Mouse (Mus musculus) neural tube, embryonic 14.5 days (tissue): ENCODE data around the gene Nt5c3b. TPM values are rescaled to one million over a fixed set of nuclear protein-coding genes. Genes with fewer than 3 reads are reported as not detected.

ENCODE experiments used
- ATAC-seq: fragments of 200-750 bp; cut with Nextera tagmentation; 2 replicates; pipeline ENCODE4 v1.8.0; 2017; ENCODE audit warnings: low read depth, mild to moderate bottlenecking, moderate TSS enrichment, moderate library complexity
- H3K27ac ChIP-seq: fragments of 300-500 bp; sonication (generic); 2 replicates; pipeline ENCODE4 v1.5.1; 2014; ENCODE audit warnings: low read depth, mild to moderate bottlenecking, control low read depth, low read length, moderate library complexity, mixed read lengths
- H3K27me3 ChIP-seq: fragments of 300-500 bp; sonication (generic); 2 replicates; pipeline ENCODE4 v1.6.1; 2014; ENCODE audit warnings: low read length; ENCODE audit not compliant: control insufficient read depth, insufficient read depth
- H3K36me3 ChIP-seq: fragments of 300-500 bp; sonication (generic); 2 replicates; pipeline ENCODE4 v1.6.1; 2014; ENCODE audit warnings: low read length, mixed read lengths; ENCODE audit not compliant: control insufficient read depth, insufficient read depth
- H3K4me1 ChIP-seq: fragments of 300-500 bp; sonication (generic); 2 replicates; pipeline ENCODE4 v1.6.1; 2014; ENCODE audit warnings: low read length; ENCODE audit not compliant: control insufficient read depth, insufficient read depth
- H3K4me2 ChIP-seq: fragments of 300-500 bp; sonication (generic); 2 replicates; pipeline ENCODE4 v1.6.1; 2014; ENCODE audit warnings: mild to moderate bottlenecking, low read depth, low read length, control low read depth
- H3K4me3 ChIP-seq: fragments of 300-500 bp; sonication (generic); 2 replicates; pipeline ENCODE4 v1.5.1; 2014; ENCODE audit warnings: low read depth, low read length, control low read depth, mixed read lengths
- H3K9ac ChIP-seq: fragments of 300-500 bp; sonication (generic); replicated peaks from 2 replicates; pipeline ENCODE4 v1.6.1; 2014; ENCODE audit warnings: low read depth, mild to moderate bottlenecking, control low read depth, low read length, mixed read lengths
- H3K9me3 ChIP-seq: fragments of 300-500 bp; sonication (generic); 2 replicates; pipeline ENCODE4 v1.6.1; 2016; ENCODE audit warnings: low read length; ENCODE audit not compliant: control insufficient read depth
- WGBS: fragments of 180-500 bp; shearing (Covaris S2); extraction: QIAGEN DNeasy Blood & Tissue Kit; methylation state at CpG from one replicate; pipeline ENCODE4 v1.1.7; 2014; 5-methylcytosine and 5-hydroxymethylcytosine counted together
- polyA plus RNA-seq: library from polyadenylated mRNA; unstranded; fragments of >200 nt; fragmentation: Nextera tagmentation; extraction: Ambion mirVana; gene quantifications from 2 replicates; pipeline ENCODE4 v1.2.1, GENCODE M21; 2014

The Nt5c3b gene
- polyA plus RNA-seq, 1 experiment from 2014 or later, result 107 TPM

DNA sequence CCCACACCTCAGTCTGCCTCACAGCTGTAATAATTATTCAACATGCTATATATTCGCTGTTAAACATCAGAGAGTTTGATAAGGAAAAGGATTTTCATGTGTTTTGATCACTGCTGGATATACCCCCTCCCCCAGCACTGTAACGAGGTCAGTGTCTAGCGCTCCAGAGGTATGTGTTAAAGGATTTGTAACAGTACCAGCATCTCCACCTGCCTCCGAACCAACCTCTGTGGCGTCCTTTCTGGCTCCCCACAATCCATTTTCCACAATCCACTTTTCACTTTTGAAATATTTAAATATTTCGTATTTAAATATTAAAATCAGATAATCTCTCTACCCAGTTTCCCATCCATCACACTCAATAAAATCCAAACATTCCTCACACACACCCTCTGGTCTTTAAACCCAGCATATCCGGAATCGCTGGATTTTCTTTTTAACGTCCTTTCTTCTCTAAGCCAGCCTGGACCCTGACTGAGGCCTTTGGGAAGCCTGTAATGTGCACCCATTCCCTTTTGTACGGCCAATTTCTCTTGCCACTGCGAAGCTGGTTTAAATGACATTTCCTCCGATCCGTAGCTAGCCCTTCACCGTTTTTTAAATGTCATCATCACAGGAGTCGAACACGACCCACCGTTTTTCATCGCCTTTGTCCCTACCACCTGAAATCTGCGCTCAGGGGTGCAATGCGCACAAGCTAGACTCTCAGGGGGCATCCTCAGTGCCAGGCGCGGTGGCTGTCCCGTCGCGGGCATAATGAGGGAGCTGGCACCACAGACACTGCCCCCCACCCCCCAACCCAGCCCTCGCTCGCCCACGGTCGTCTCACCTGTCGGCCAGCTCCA, 30.0 kb upstream of the Nt5c3b start:
- H3K36me3 ChIP-seq, result 0 out of 2 replicates have a peak, but pooled peaks cover 3% of the 10 kb centered on the region
- WGBS, result 4% methylated on average over 30 of the region's 30 CpGs
- peaks cover 17% of the 10 kb centered on the region for H3K4me1 ChIP-seq
- H3K27me3 ChIP-seq, result no peaks in the 10 kb centered on the region
- peak overlapping the region; percentile 91 for H3K9ac ChIP-seq
- peak overlapping the region; percentile 72 for H3K4me2 ChIP-seq
- H3K4me3 ChIP-seq, result peak overlapping the region; percentile 77
- peak overlapping the region; percentile 85 for H3K27ac ChIP-seq
- ATAC-seq, result peak; percentile 38
- no peaks in the 10 kb centered on the region for H3K9me3 ChIP-seq

DNA sequence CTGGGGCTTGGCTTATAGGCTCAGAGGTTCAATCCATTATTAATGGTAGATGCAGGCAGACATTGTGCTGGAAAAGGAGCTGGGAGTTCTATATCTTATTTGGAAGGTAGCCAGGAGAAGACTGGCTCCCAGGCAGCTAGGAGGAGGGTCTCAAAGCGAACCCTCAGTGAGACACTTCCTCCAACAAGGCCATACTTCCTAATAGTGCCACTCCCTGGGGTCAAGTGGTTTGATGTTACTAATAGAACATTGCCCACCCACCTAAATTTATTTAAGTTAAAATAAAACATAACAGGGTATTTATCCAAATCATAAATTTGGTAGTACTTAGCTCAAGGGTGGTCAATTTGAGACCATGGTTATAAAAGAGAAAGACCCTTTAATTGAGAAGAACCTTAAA, 24.2 kb upstream of the Nt5c3b start:
- no peak overlapping the region for H3K4me3 ChIP-seq
- no peaks in the 10 kb centered on the region for H3K9me3 ChIP-seq
- peaks cover 18% of the 10 kb centered on the region for H3K36me3 ChIP-seq
- ATAC-seq, result no peak
- H3K4me1 ChIP-seq, result peaks cover 14% of the 10 kb centered on the region
- WGBS, result 85% methylated on average over 1 of the region's 1 CpGs
- H3K27me3 ChIP-seq, result no peaks in the 10 kb centered on the region
- H3K4me2 ChIP-seq, result no peak overlapping the region
- H3K27ac ChIP-seq, result no peak overlapping the region
- H3K9ac ChIP-seq, result no peak overlapping the region

DNA sequence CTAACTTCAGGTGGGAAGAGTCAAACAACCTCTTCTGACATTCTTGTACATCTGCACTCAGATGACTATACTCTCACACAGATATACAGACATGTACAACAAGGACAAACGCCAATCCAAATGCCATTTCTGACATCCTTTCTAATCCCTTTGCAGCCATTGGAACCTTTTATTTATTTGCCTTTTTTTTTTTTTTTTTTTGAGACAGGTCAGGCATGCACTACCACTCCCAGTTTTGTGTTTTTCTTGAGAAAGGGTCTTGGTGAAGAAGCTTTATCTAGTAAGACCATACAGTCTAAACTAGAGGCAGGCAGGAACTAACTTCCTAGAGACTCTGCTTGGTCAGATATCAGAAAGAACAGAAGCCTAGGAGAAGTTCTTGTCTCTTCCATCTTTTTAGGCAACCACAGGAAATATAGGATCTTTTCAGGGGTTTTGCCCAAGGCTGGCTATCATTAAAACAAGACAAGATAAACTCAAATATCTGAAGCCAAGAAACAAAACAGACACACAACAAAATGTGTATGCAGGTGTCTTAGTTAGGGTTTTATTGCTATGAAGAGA, 23.7 kb upstream of the Nt5c3b start:
- no peaks in the 10 kb centered on the region for H3K9me3 ChIP-seq
- no peaks in the 10 kb centered on the region for H3K27me3 ChIP-seq
- WGBS, result 97% methylated on average over 1 of the region's 1 CpGs
- no peak overlapping the region for H3K4me3 ChIP-seq
- no peak overlapping the region for H3K4me2 ChIP-seq
- H3K27ac ChIP-seq, result no peak overlapping the region
- peaks cover 18% of the 10 kb centered on the region for H3K36me3 ChIP-seq
- peaks cover 9% of the 10 kb centered on the region for H3K4me1 ChIP-seq
- ATAC-seq, result no peak
- H3K9ac ChIP-seq, result no peak overlapping the region

DNA sequence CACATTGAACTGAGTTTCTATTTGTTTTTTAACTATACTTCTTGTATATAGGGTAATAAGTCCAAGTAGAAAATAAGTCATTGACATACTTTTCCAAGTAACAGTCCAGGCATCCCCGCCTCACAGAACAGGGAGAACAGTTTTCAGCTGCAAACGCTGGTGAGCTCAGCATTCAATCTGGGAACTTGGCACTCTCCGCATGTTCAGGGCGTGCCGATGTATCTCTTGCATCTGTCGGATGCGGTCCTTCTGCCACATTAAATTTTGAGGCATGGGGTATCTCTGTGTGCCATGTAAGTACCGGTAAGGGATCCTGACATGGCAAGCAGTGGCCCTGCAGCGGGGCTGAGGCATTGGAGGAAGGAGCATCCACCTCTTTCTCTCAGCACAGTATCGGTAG, 21.1 kb upstream of the Nt5c3b start:
- H3K9ac ChIP-seq, result no peak overlapping the region
- peaks cover 18% of the 10 kb centered on the region for H3K36me3 ChIP-seq
- H3K27ac ChIP-seq, result no peak overlapping the region
- no peaks in the 10 kb centered on the region for H3K9me3 ChIP-seq
- H3K4me3 ChIP-seq, result no peak overlapping the region
- 95% methylated on average over 10 of the region's 10 CpGs for WGBS
- H3K4me2 ChIP-seq, result no peak overlapping the region
- no peaks in the 10 kb centered on the region for H3K4me1 ChIP-seq
- H3K27me3 ChIP-seq, result no peaks in the 10 kb centered on the region
- ATAC-seq, result no peak

DNA sequence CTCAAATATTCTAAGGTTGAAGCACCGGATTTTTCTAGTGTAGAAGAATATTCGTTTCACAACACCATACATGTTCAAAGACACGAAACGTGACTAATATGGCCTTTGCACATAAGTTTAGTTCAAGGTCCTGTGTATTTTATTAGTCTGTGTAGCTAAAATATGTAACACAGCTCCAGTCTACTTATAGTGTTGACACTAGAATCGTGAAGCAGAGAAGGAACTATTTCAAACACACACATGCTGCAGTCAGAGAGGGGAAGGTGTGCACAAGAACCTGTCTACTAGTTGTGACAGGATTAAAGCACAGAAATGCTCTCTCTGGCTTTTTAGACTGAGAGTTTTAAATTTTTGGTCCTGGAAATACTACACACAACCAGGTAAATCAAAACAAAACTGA, 16.1 kb upstream of the Nt5c3b start:
- no peaks in the 10 kb centered on the region for H3K27me3 ChIP-seq
- H3K4me1 ChIP-seq, result no peaks in the 10 kb centered on the region
- H3K36me3 ChIP-seq, result peaks cover 7% of the 10 kb centered on the region; the same call in 1 of the 2 replicates
- H3K4me2 ChIP-seq, result no peak overlapping the region
- 96% methylated on average over 5 of the region's 5 CpGs for WGBS
- H3K27ac ChIP-seq, result no peak overlapping the region
- no peak overlapping the region for H3K9ac ChIP-seq
- no peak for ATAC-seq
- H3K4me3 ChIP-seq, result no peak overlapping the region
- no peaks in the 10 kb centered on the region for H3K9me3 ChIP-seq

DNA sequence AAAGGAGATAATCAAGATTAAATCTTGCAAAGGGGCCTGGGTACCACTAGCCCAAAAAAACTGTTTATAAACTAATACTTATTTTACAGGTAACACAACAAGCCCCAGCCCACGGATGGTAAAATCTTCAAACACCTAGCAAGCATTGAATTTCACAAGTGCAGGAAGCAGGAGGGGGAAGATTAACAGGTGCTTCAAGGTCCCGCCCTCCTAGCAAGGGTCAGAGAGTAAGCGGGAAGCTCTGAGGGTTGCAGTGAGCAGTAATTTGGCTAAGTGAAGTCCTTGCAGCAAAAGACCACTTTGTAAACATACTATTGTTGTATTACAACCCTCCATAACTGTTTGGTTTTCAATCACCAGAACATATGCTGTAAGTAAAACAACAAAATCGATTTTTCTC, 15.6 kb upstream of the Nt5c3b start:
- H3K4me1 ChIP-seq, result no peaks in the 10 kb centered on the region
- H3K9me3 ChIP-seq, result no peaks in the 10 kb centered on the region
- no peak for ATAC-seq
- peaks cover 6% of the 10 kb centered on the region; the same call in 1 of the 2 replicates for H3K36me3 ChIP-seq
- H3K27ac ChIP-seq, result no peak overlapping the region
- 92% methylated on average over 4 of the region's 4 CpGs for WGBS
- H3K27me3 ChIP-seq, result no peaks in the 10 kb centered on the region
- no peak overlapping the region for H3K4me2 ChIP-seq
- H3K4me3 ChIP-seq, result no peak overlapping the region
- H3K9ac ChIP-seq, result no peak overlapping the region

DNA sequence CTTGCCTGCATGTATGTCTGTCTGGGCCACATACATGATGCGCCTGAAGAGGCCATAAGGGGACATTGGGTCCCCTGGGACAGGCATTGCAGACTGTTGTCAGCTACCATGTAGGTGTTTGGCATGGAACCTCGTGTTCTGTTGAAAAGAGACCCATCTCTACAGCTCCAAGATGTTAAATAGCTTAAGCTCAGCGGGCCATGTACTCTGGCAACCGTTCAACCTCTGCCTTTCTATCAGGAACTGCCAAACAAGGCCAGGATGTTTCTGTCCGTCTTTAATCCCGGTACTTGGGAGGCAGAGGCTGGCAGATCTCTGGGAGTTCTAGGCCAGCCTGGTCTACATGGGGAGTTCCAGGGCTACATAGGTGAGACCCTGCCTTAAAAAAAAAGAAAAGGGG, 1.0 kb upstream of the Nt5c3b start:
- H3K9me3 ChIP-seq, result no peaks in the 10 kb centered on the region
- no peaks in the 10 kb centered on the region for H3K36me3 ChIP-seq
- peaks cover 16% of the 10 kb centered on the region for H3K4me1 ChIP-seq
- H3K9ac ChIP-seq, result no peak overlapping the region
- H3K27ac ChIP-seq, result no peak overlapping the region
- no peak overlapping the region for H3K4me3 ChIP-seq
- 82% methylated on average over 6 of the region's 6 CpGs for WGBS
- ATAC-seq, result no peak
- no peaks in the 10 kb centered on the region for H3K27me3 ChIP-seq
- no peak overlapping the region for H3K4me2 ChIP-seq

DNA sequence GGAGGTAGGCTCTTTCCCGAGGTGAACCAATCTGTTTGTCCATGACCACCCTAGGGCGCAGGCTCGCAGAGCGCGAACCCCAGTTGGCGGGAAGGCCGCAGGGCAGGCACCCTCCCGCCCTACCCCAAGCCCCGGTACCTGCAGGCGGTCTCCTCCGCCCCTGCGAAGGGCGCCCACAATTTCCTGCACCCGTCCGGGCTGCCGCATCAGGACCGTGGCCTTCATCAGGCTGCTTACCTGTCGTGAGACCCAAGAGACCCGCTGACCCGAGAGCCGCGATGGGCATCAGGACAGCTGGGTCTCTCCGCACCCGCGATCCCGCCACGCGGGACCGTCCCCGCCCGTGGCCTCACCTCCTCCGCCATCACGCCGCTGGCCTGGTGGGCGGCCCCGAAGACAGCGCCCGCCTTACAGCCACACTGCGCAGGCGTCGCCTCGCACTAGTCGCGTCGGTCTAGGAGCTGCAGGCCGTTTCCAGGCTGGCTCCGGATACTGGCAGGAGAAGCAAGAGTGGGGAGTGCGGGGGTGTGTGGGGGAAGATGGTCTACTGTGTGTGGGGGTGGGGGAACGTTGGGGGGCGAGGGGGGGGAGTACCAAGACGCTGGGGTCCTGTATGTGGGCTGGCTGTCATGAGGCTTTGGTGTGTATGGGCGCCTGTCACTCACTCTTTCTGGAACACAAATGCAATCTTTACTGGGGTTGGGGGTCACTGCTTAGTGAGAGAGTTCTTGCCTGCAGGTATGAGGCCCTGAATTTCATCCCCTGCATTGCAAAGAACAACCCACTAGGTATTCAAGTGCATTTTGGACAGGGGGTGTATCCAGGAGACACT, 701 bp downstream of the Nt5c3b start:
- Histone ChIP-seq H3K4me3 (peak overlapping the region; percentile 87), H3K36me3 (0 out of 2 replicates have a peak, but pooled peaks cover 6% of the 10 kb centered on the region), H3K9me3 (no peaks in the 10 kb centered on the region), H3K9ac (peak overlapping the region; percentile 95), H3K4me1 (peaks cover 16% of the 10 kb centered on the region), H3K27me3 (no peaks in the 10 kb centered on the region), H3K27ac (peak overlapping the region; percentile 72), H3K4me2 (peak overlapping the region; percentile 82)
- WGBS, result 2% methylated on average over 51 of the region's 52 CpGs
- ATAC-seq, result peak; percentile 98
